In genomic region chr15:27954356-27954755, GRCm38 (mm10) we compare ENCODE assay signal across 17 mouse cellular contexts.
"Had no signal": no experiment of that assay in that cellular context is flagged by ENCODE, and none has a peak within 500 bp of the region (broad histone marks: within the 10 kb centered on the region; RNA-seq: fewer than 3 reads in every experiment).

No protein-coding gene starts in this region.

- H3K27me3 ChIP-seq: midbrain, embryonic 12.5 days; neural tube, embryonic 13.5 days; neural tube, embryonic 15.5 days had no signal

- H3K4me3 ChIP-seq: midbrain, embryonic 12.5 days; myocyte; neural tube, embryonic 13.5 days; neural tube, embryonic 15.5 days had no signal

- H3K27ac ChIP-seq: midbrain, embryonic 12.5 days; neural tube, embryonic 13.5 days; neural tube, embryonic 15.5 days had no signal

- H3K9ac ChIP-seq: lung, embryonic 14.5 days; midbrain, embryonic 12.5 days; neural tube, embryonic 13.5 days; neural tube, embryonic 15.5 days had no signal

- H3K4me2 ChIP-seq: lung, embryonic 14.5 days; midbrain, embryonic 12.5 days; neural tube, embryonic 13.5 days; neural tube, embryonic 15.5 days had no signal

- ATAC-seq: midbrain, embryonic 16.5 days had no signal

- H3K9me3 ChIP-seq: midbrain, embryonic 12.5 days; neural tube, embryonic 13.5 days; neural tube, embryonic 15.5 days had no signal

- DNase-seq: lung, adult 18-20 months; lung, embryonic 14.5 days; lung, postnatal 10 days; lung, postnatal 4 days; midbrain, embryonic 14.5 days; retina, postnatal 1 day; right cerebral cortex, postnatal 25 days; right cerebral cortex, postnatal 4 days; spleen, adult 18-20 months; thymus, adult 18-20 months; thymus, postnatal 14 days; thymus, postnatal 36 days had no signal

- H3K36me3 ChIP-seq: midbrain, embryonic 12.5 days; neural tube, embryonic 13.5 days; neural tube, embryonic 15.5 days had no signal
